Mouse (Mus musculus): ENCODE measurements at regions not wholly inside any gene's neighbourhood (a gene's known extent, or its start where the extent isn't known, plus 50 kb on each side); places are given as distances from the start of the nearest gene placed in this dataset.

GRCm38 (mm10) chr4:53353399-53354090 lies 86.7 kb upstream of the Slc44a1 start:
- no peaks in the 10 kb centered on the region for H3K36me3 ChIP-seq (replicated peaks in 1 of 2; ENCODE audit: control insufficient read depth in 1 of 2, insufficient read depth in 1 of 2, low read length in 1 of 2)
- H3K4me2 ChIP-seq (ENCODE audit: insufficient read depth, low read depth, poor library complexity, severe bottlenecking) = peak overlapping the region; percentile 2; the same call in 1 of the 2 replicates
- no peak overlapping the region for H3K9ac ChIP-seq (ENCODE audit: insufficient read depth, low read depth)
- no peak overlapping the region for H3K4me3 ChIP-seq (replicated peaks in 1 of 3; ENCODE audit: low read depth in 2 of 3, low read length in 2 of 3, poor library complexity in 1 of 3)
- H3K27ac ChIP-seq (ENCODE audit: insufficient read depth, low read depth) = no peak overlapping the region
- peak; percentile 70 for DNase-seq (ENCODE audit: extremely low read depth)
- dilution Hi-C loops (cut with MboI; ENCODE audit: extremely low pct_ligation_motif_present, extremely low pct_unique_long_range_greater_than_20kb, low sequenced_read_pairs) (no loop called here), in situ Hi-C loops (cut with MboI; ENCODE audit: low pct_ligation_motif_present, low pct_unique_long_range_greater_than_20kb, low sequenced_read_pairs) (loop anchor here (10.0 kb wide), 1 partner anchor 229 kb away; no protein-coding TSS in a partner anchor)
- no peaks in the 10 kb centered on the region for H3K79me2 ChIP-seq (replicated peaks; ENCODE audit: control insufficient read depth, extremely low read depth, insufficient read depth, poor library complexity, severe bottlenecking)
- no peaks in the 10 kb centered on the region for H3K27me3 ChIP-seq (replicated peaks)
- H3K4me1 ChIP-seq (ENCODE audit: control insufficient read depth in 1 of 2, insufficient read depth in 2 of 2) = peaks cover 0 to 15% of the 10 kb centered on the region in 2 experiments; a peak in 2 of 4 replicates
- H3K9me3 ChIP-seq (replicated peaks; ENCODE audit: low read length) = no peaks in the 10 kb centered on the region
- TF ChIP-seq JUND (conservative IDR thresholded peaks at IDR 0.05; ENCODE audit: low read depth, low read length) (peak; percentile 42; the same call in 1 of the 2 replicates), MAFK (IDR thresholded peaks at IDR 0.05; ENCODE audit: insufficient replicate concordance, low read length) (0 out of 2 replicates have a peak, but pooled peaks have one; percentile 46), EP300 (IDR thresholded peaks at IDR 0.05; ENCODE audit: low read length) (peak; percentile 81), JUN (IDR thresholded peaks at IDR 0.05; ENCODE audit: insufficient read depth, low read depth, low read length) (peak; percentile 39; the same call in 1 of the 2 replicates), ZNF384 (IDR thresholded peaks at IDR 0.05; ENCODE audit: low read depth, low read length) (no peak), MAX (IDR thresholded peaks at IDR 0.05; ENCODE audit: low read length) (peak; percentile 17; the same call in 1 of the 2 replicates), UBTF (IDR thresholded peaks at IDR 0.05; ENCODE audit: low read depth, low read length) (no peak), PAX5 (IDR thresholded peaks at IDR 0.05; ENCODE audit: low read length) (no peak), ETS1 (conservative IDR thresholded peaks at IDR 0.05; ENCODE audit: low read depth, low read length) (peak; percentile 69), BHLHE40 (IDR thresholded peaks at IDR 0.05; ENCODE audit: low read depth, low read length) (peak; percentile 67), MEF2A (IDR thresholded peaks at IDR 0.05; ENCODE audit: borderline replicate concordance, low read depth, low read length) (0 out of 2 replicates have a peak, but pooled peaks have one; percentile 18)

- Histone ChIP-seq H3K9me3 (replicated peaks; ENCODE audit: low read length) (peaks cover 5% of the 10 kb centered on the region), H3K4me3 (replicated peaks in 1 of 3; ENCODE audit: low read depth in 2 of 3, low read length in 2 of 3, poor library complexity in 1 of 3) (no peak overlapping the region), H3K4me2 (ENCODE audit: insufficient read depth, low read depth, poor library complexity, severe bottlenecking) (no peak overlapping the region), H3K27me3 (replicated peaks) (no peaks in the 10 kb centered on the region), H3K79me2 (replicated peaks; ENCODE audit: control insufficient read depth, extremely low read depth, insufficient read depth, poor library complexity, severe bottlenecking) (no peaks in the 10 kb centered on the region), H3K27ac (ENCODE audit: insufficient read depth, low read depth) (no peak overlapping the region), H3K9ac (ENCODE audit: insufficient read depth, low read depth) (no peak overlapping the region), H3K4me1 (ENCODE audit: control insufficient read depth in 1 of 2, insufficient read depth in 2 of 2) (peaks cover 0 to 15% of the 10 kb centered on the region in 2 experiments; a peak in 2 of 4 replicates), H3K36me3 (replicated peaks in 1 of 2; ENCODE audit: control insufficient read depth in 1 of 2, insufficient read depth in 1 of 2, low read length in 1 of 2) (no peaks in the 10 kb centered on the region)
- in situ Hi-C loops (cut with MboI; ENCODE audit: low pct_ligation_motif_present, low pct_unique_long_range_greater_than_20kb, low sequenced_read_pairs) (loop anchor here (10.0 kb wide), 1 partner anchor 226 kb away; no protein-coding TSS in a partner anchor), dilution Hi-C loops (cut with MboI; ENCODE audit: extremely low pct_ligation_motif_present, extremely low pct_unique_long_range_greater_than_20kb, low sequenced_read_pairs) (no loop called here)
- no peak for DNase-seq (ENCODE audit: extremely low read depth)
- TF ChIP-seq CHD1 (IDR thresholded peaks at IDR 0.05; ENCODE audit: low read depth, low read length) (no peak), MEF2A (IDR thresholded peaks at IDR 0.05; ENCODE audit: borderline replicate concordance, low read depth, low read length) (no peak), USF2 (conservative IDR thresholded peaks at IDR 0.05; ENCODE audit: low read depth, low read length) (no peak), MAZ (IDR thresholded peaks at IDR 0.05; ENCODE audit: low read depth, low read length) (no peak), POLR2AphosphoS2 (IDR thresholded peaks at IDR 0.05; ENCODE audit: low read depth, low read length) (no peak), UBTF (IDR thresholded peaks at IDR 0.05; ENCODE audit: low read depth, low read length) (no peak), KAT2A (IDR thresholded peaks at IDR 0.05; ENCODE audit: insufficient replicate concordance, low read length) (no peak), MAFK (IDR thresholded peaks at IDR 0.05; ENCODE audit: insufficient replicate concordance, low read length) (no peak), ZC3H11A (IDR thresholded peaks at IDR 0.05; ENCODE audit: low read depth, low read length) (no peak), RCOR1 (conservative IDR thresholded peaks at IDR 0.05; ENCODE audit: low read depth, low read length) (no peak), MXI1 (IDR thresholded peaks at IDR 0.05; ENCODE audit: low read depth, low read length) (no peak), PAX5 (IDR thresholded peaks at IDR 0.05; ENCODE audit: low read length) (no peak), CTCF (conservative IDR thresholded peaks at IDR 0.05 in 1 of 2, IDR thresholded peaks at IDR 0.05 in 1 of 2; ENCODE audit: low read depth in 2 of 2, low read length in 2 of 2) (no peak), MYC (IDR thresholded peaks at IDR 0.05; ENCODE audit: low read depth, low read length) (no peak), ZMIZ1 (IDR thresholded peaks at IDR 0.05; ENCODE audit: low read depth, low read length) (no peak)
Observed at GRCm38 (mm10) chr4:53351104-53351607, 89.1 kb upstream of the Slc44a1 start.
